Mouse (Mus musculus): ENCODE results near the gene Zfp970.
"Not testable (repeated sequence)": the region's sequence is repeated elsewhere in the genome, so short reads cannot be mapped to it uniquely, and the experiment has no call there.

- not testable (repeated sequence) for TF ChIP-seq CTCF (conservative IDR thresholded peaks at IDR 0.05; ENCODE audit: insufficient read depth, insufficient read length, low read depth, low read length); POLR2A (IDR thresholded peaks at IDR 0.05; ENCODE audit: low read depth, low read length)
Measured at GRCm38 (mm10) chr2:177513991-177514479, 49.5 kb downstream of the Zfp970 start.
